Mouse (Mus musculus): Measurements from ENCODE around the gene Adamts17. TPM values are rescaled to one million over a fixed set of nuclear protein-coding genes. Genes with fewer than 3 reads are reported as not detected.

The Adamts17 gene
- polyA plus RNA-seq, 1 experiment = 1.5 TPM

- Histone ChIP-seq H3K27me3 (ENCODE audit: control insufficient read depth, insufficient read depth, low read length) (no peaks in the 10 kb centered on the region), H3K36me3 (ENCODE audit: control insufficient read depth, insufficient read depth, low read length) (no peaks in the 10 kb centered on the region), H3K4me1 (ENCODE audit: control insufficient read depth, insufficient read depth, insufficient read length, low read length) (peaks cover 6% of the 10 kb centered on the region; the same call in 1 of the 2 replicates), H3K4me3 (ENCODE audit: low read depth, low read length) (no peak overlapping the region), H3K27ac (ENCODE audit: insufficient read depth, low read depth, low read length) (no peak overlapping the region)
- WGBS = 85% methylated on average over 5 of the region's 5 CpGs
- no peak for TF ChIP-seq POLR2A (IDR thresholded peaks at IDR 0.05; ENCODE audit: low read depth, low read length)
- no peak for TF ChIP-seq CTCF (IDR thresholded peaks at IDR 0.05; ENCODE audit: extremely low read depth, insufficient read length, insufficient replicate concordance, low read depth, low read length)
These were observed 197.3 kb downstream of the Adamts17 start for GRCm38 (mm10) chr7:67036502-67037485.

DNA sequence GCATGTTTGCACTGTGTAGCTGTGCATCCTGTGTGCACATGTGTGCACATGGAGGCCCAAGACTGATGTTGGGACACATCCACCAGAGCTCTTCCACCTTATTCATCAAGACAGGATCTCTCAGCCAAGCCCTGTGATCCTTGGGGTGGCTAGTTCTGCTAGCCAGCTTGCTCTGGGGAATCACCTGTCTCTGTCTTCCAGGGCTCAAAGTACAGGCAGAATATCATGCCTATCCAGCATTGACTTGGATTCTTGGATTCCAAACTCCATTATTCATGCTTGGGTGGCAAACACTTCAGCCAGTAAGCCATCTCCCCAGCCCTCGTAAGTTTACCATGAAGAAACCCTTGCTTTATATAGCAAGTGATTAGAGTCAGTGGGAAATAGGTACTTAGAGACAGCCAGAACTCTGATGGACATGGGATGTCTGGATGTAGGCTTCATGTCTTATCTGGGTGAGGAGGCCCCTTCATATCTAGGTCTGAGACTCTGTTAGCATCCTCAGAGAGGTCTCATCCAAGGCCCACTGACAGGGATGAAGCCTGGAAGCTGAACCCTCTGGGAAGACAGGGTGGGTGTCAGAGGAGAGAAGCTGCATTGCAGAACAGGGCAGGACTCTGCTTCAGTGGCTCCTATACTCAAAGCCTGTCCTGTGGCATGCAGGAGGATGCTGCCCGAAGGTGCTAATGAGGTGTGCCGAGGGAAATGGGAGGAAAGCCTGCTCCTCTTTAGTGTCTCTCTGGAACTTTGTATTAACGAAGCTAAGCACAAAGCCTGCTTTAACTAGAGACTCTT is 198.4 kb downstream of the Adamts17 start:
- Histone ChIP-seq H3K27me3 (ENCODE audit: control insufficient read depth, insufficient read depth, low read length) (no peaks in the 10 kb centered on the region), H3K27ac (ENCODE audit: insufficient read depth, low read depth, low read length) (no peak overlapping the region), H3K36me3 (ENCODE audit: control insufficient read depth, insufficient read depth, low read length) (no peaks in the 10 kb centered on the region), H3K4me1 (ENCODE audit: control insufficient read depth, insufficient read depth, insufficient read length, low read length) (peaks cover 6% of the 10 kb centered on the region; the same call in 1 of the 2 replicates), H3K4me3 (ENCODE audit: low read depth, low read length) (no peak overlapping the region)
- TF ChIP-seq CTCF (IDR thresholded peaks at IDR 0.05; ENCODE audit: extremely low read depth, insufficient read length, insufficient replicate concordance, low read depth, low read length) (no peak), POLR2A (IDR thresholded peaks at IDR 0.05; ENCODE audit: low read depth, low read length) (no peak)
- WGBS = 89% methylated on average over 4 of the region's 4 CpGs

DNA sequence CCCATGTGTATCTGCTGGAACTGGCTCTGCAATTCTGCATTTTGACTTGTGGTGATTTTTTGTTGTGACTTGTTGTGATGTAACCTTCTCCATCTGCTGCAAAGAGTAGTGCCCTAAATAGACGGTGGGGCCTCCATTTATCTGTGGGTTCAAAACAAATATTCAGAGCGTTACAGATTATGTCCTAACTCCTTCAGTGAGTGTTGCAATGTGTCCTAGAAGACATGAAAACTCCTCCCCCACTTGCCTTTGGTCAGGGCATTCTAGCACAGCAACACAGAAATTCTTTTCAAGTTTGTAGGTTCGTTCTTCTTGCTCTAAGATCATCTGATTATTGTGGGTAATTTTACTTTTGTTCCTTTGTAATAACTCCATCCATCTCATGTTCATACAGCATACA is 199.6 kb downstream of the Adamts17 start:
- TF ChIP-seq CTCF (IDR thresholded peaks at IDR 0.05; ENCODE audit: extremely low read depth, insufficient read length, insufficient replicate concordance, low read depth, low read length) = no peak
- no peak for TF ChIP-seq POLR2A (IDR thresholded peaks at IDR 0.05; ENCODE audit: low read depth, low read length)
- 58% methylated on average over 3 of the region's 3 CpGs for WGBS
- H3K4me1 ChIP-seq (ENCODE audit: control insufficient read depth, insufficient read depth, insufficient read length, low read length) = peaks cover 6% of the 10 kb centered on the region; the same call in 1 of the 2 replicates
- no peaks in the 10 kb centered on the region for H3K36me3 ChIP-seq (ENCODE audit: control insufficient read depth, insufficient read depth, low read length)
- H3K27me3 ChIP-seq (ENCODE audit: control insufficient read depth, insufficient read depth, low read length) = no peaks in the 10 kb centered on the region
- no peak overlapping the region for H3K4me3 ChIP-seq (ENCODE audit: low read depth, low read length)
- H3K27ac ChIP-seq (ENCODE audit: insufficient read depth, low read depth, low read length) = no peak overlapping the region

- H3K4me1 ChIP-seq (ENCODE audit: control insufficient read depth, insufficient read depth, insufficient read length, low read length) = peaks cover 6% of the 10 kb centered on the region; the same call in 1 of the 2 replicates
- no peak overlapping the region for H3K4me3 ChIP-seq (ENCODE audit: low read depth, low read length)
- 34% methylated on average over 8 of the region's 8 CpGs for WGBS
- TF ChIP-seq CTCF (IDR thresholded peaks at IDR 0.05; ENCODE audit: extremely low read depth, insufficient read length, insufficient replicate concordance, low read depth, low read length) (no peak), POLR2A (IDR thresholded peaks at IDR 0.05; ENCODE audit: low read depth, low read length) (no peak)
- H3K36me3 ChIP-seq (ENCODE audit: control insufficient read depth, insufficient read depth, low read length) = no peaks in the 10 kb centered on the region
- no peak overlapping the region for H3K27ac ChIP-seq (ENCODE audit: insufficient read depth, low read depth, low read length)
- H3K27me3 ChIP-seq (ENCODE audit: control insufficient read depth, insufficient read depth, low read length) = no peaks in the 10 kb centered on the region
These were observed 200.3 kb downstream of the Adamts17 start for GRCm38 (mm10) chr7:67039861-67040260.

- TF ChIP-seq POLR2A (IDR thresholded peaks at IDR 0.05; ENCODE audit: low read depth, low read length) (no peak), CTCF (IDR thresholded peaks at IDR 0.05; ENCODE audit: extremely low read depth, insufficient read length, insufficient replicate concordance, low read depth, low read length) (no peak)
- 36% methylated on average over 3 of the region's 3 CpGs for WGBS
These were observed 202.2 kb downstream of the Adamts17 start for GRCm38 (mm10) chr7:67041685-67042084.

GRCm38 (mm10) chr7:67044121-67044817 is 204.7 kb downstream of the Adamts17 start:
- H3K36me3 ChIP-seq (ENCODE audit: control insufficient read depth, insufficient read depth, low read length) = no peaks in the 10 kb centered on the region
- 87% methylated on average over 15 of the region's 15 CpGs for WGBS
- H3K4me1 ChIP-seq (ENCODE audit: control insufficient read depth, insufficient read depth, insufficient read length, low read length) = peaks cover 6% of the 10 kb centered on the region; the same call in 1 of the 2 replicates
- H3K4me3 ChIP-seq (ENCODE audit: low read depth, low read length) = no peak overlapping the region
- H3K27me3 ChIP-seq (ENCODE audit: control insufficient read depth, insufficient read depth, low read length) = no peaks in the 10 kb centered on the region
- TF ChIP-seq POLR2A (IDR thresholded peaks at IDR 0.05; ENCODE audit: low read depth, low read length) (no peak), CTCF (IDR thresholded peaks at IDR 0.05; ENCODE audit: extremely low read depth, insufficient read length, insufficient replicate concordance, low read depth, low read length) (no peak)
- H3K27ac ChIP-seq (ENCODE audit: insufficient read depth, low read depth, low read length) = no peak overlapping the region

More at GRCm38 (mm10) chr7:67041685-67042084, 202.2 kb downstream of the Adamts17 start:
- Histone ChIP-seq H3K4me3 (ENCODE audit: low read depth, low read length) (no peak overlapping the region), H3K4me1 (ENCODE audit: control insufficient read depth, insufficient read depth, insufficient read length, low read length) (peaks cover 6% of the 10 kb centered on the region; the same call in 1 of the 2 replicates), H3K36me3 (ENCODE audit: control insufficient read depth, insufficient read depth, low read length) (no peaks in the 10 kb centered on the region), H3K27ac (ENCODE audit: insufficient read depth, low read depth, low read length) (no peak overlapping the region), H3K27me3 (ENCODE audit: control insufficient read depth, insufficient read depth, low read length) (no peaks in the 10 kb centered on the region)
